Mouse (Mus musculus): ENCODE data around the gene Zfp182. TPM values are rescaled to one million over a fixed set of nuclear protein-coding genes. Genes with fewer than 3 reads are reported as not detected.

The Zfp182 gene
- polyA plus RNA-seq (2017; shearing (Covaris generic)) = 10 to 100 TPM; 16.7 to 22.9 TPM

DNA sequence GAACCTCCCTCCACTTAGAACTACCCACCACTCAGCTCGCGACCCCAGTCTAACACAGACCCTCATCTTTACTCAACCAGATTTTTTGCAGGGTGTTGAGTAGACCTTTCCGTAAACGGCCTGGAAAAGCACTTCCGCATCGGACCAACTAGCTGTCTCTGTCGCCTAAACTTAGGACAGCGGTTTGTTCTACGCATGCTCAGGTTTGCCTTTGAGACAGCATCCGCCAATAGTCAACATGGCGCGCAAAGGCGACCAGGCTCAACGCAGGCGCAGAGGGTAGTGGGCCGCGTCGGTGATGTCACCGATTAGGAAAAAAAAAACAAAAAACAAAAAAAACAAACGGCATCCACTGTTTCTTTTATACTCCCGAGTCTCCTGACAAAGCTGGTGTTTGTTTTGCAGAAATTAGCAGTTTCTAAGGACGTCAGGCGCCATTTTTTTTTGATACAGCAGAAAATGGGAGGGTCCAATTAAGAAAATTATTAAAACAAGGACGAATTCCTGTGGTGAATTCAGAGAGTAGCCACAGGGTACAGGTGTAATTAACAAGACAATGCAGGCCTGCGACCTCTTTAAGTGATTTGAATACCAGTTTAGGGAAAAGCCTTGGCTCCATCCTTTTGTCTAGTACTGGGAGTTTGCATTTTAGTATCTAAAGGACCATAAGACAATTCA is at the start of gene Zfp182:
Zfp182 (minus strand) TSS at position 451 of the 678 bp plus-strand sequence.
- ATAC-seq = peak; percentile 97

GRCm38 (mm10) chrX:21089867-21090239 is 27.7 kb upstream of the Zfp182 start:
- ATAC-seq = no peak

DNA sequence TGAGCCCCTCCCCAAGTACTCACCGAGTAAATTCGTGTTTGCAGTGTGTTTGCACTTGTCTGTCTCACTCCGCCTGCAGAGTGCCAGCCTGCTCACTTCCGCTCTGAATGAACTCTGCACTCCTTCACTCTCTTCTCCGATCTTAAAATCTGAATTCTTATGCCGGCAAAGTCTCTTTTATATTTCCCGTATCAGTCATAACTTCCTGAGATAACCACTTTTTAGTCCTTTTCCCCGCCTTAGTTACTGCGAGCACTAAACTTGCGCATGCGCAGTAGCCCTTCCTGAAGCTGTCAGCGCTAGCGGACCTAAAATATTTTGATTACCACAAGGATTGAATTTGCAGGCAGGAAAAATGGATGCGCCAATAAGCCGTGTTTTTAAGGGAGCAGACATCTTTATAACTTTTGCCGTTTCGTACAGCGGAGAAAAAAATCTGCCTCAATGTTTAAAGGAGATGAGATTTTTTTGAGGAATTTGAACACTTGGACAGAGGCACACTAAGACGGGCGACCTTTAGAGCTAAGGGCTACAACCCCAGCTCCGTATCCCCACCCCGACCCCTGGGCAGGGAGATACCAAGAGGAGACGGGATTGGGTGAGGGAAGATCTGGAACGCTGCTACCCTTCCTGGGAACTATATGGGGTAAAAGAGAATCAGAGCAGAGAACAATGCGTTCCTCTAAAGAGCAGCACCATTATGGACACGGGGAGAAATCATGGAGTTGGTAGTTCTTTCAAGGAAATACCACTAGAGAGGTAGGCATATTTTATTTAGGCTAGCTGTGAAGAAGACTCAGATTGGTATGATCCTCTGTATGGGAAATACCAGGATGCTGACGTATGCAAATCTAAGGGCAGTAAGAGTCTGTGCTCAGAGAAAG is 27.1 kb upstream of the Zfp182 start, which contains the start of gene Zfp300:
Zfp300 (minus strand) TSS at position 545 of the 884 bp plus-strand sequence.
- peak; percentile 86 for ATAC-seq

DNA sequence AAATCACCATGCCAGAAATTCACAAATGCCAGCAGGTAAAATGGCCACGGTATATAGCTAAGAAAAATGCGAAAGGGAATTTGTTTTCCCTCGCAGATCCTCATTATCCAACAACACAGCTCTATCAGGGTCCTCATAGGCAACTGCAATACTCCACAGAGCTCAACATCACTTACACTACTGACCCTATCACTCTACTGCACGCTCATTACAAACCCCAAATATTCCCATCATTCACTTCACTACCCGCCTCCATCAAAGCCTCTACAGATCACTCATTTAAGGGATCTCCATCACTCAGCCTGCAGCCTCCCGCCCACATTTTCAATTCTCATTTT is 26.5 kb upstream of the Zfp182 start:
- no peak for ATAC-seq

- no peak for ATAC-seq
Observed at GRCm38 (mm10) chrX:21068106-21068505, 6.0 kb upstream of the Zfp182 start, which contains the start of gene Spaca5. Gene Spaca5 (plus strand): TSS chrX:21068406.

GRCm38 (mm10) chrX:21062544-21062890 is 401 bp upstream of the Zfp182 start:
- ATAC-seq = no peak

- peak; percentile 7 for ATAC-seq
Observed at GRCm38 (mm10) chrX:21061460-21061859, 656 bp downstream of the Zfp182 start.

- ATAC-seq = no peak
Observed at GRCm38 (mm10) chrX:20980901-20981300, 81.2 kb downstream of the Zfp182 start.

Other genes starting within 250 kb of the Zfp182 start
- gene Timp1, start 192.2 kb downstream of the Zfp182 start, polyA plus RNA-seq (2017; shearing (Covaris generic)) = under 1 TPM in 1 of 2 experiments, not detected in 1; 0.39 TPM
- gene Syn1, start 141.3 kb downstream of the Zfp182 start, polyA plus RNA-seq (2017; shearing (Covaris generic)) = under 1 TPM in 1 of 2 experiments, not detected in 1; 0.20 TPM
- gene Cfp, start 130.8 kb downstream of the Zfp182 start, polyA plus RNA-seq (2017; shearing (Covaris generic)) = 1 to 10 TPM; 5.9 to 9.8 TPM
- gene Elk1, start 111.7 kb downstream of the Zfp182 start, polyA plus RNA-seq (2017; shearing (Covaris generic)) = 1 to 10 TPM; 4.5 to 6.6 TPM
- gene Uxt, start 100.3 kb downstream of the Zfp182 start, polyA plus RNA-seq (2017; shearing (Covaris generic)) = 10 to 100 TPM; 33.6 to 38.9 TPM
- not detected for gene Spaca5, start 6.1 kb upstream of the Zfp182 start, polyA plus RNA-seq (2017; shearing (Covaris generic))
- 1 to 10 TPM; 2.1 to 2.6 TPM for gene Zfp300, start 27.2 kb upstream of the Zfp182 start, polyA plus RNA-seq (2017; shearing (Covaris generic))
- not detected for gene Ssxa1, start 53.5 kb upstream of the Zfp182 start, polyA plus RNA-seq (2017; shearing (Covaris generic))
- gene Gm21876, start 113.3 kb upstream of the Zfp182 start, polyA plus RNA-seq (2017; shearing (Covaris generic)) = not detected